Mouse (Mus musculus): ENCODE data around the gene Mif4gd. TPM values are rescaled to one million over a fixed set of nuclear protein-coding genes. Genes with fewer than 3 reads are reported as not detected.

Mif4gd gene
- total and polyA plus RNA-seq, 3 experiments = 51.3 to 94.0 (median 54.7) TPM

GRCm38 (mm10) chr11:115632247-115632646 is 19.5 kb upstream of the Mif4gd start:
- no peak for DNase-seq
- no peak overlapping the region for H3K4me3 ChIP-seq
- no peaks in the 10 kb centered on the region for H3K36me3 ChIP-seq (ENCODE audit: control insufficient read depth, insufficient read depth, low read length)
- no peaks in the 10 kb centered on the region; the same call in 1 of the 2 replicates for H3K79me2 ChIP-seq (replicated peaks; ENCODE audit: control insufficient read depth, insufficient read depth, low read length)
- no peaks in the 10 kb centered on the region for H3K27me3 ChIP-seq (ENCODE audit: control insufficient read depth, insufficient read depth, low read length)
- H3K9ac ChIP-seq (ENCODE audit: low read depth, low read length) = no peak overlapping the region
- TF ChIP-seq POLR2A (IDR thresholded peaks at IDR 0.05; ENCODE audit: insufficient read depth, low read depth, low read length) (no peak), CTCF (IDR thresholded peaks at IDR 0.05) (no peak), EP300 (IDR thresholded peaks at IDR 0.05; ENCODE audit: insufficient read depth, low read depth, low read length) (no peak)
- peaks cover 4% of the 10 kb centered on the region for H3K4me1 ChIP-seq (ENCODE audit: control insufficient read depth, insufficient read depth, low read length)
- H3K27ac ChIP-seq = no peak overlapping the region
- intact Hi-C loops (cut with DNase I) = loop anchor here (5.0 kb wide), 1 partner anchor 190 kb away; the partner anchor contains the start of gene Llgl2
- WGBS = 76% methylated on average over 7 of the region's 7 CpGs

- Histone ChIP-seq H3K36me3 (ENCODE audit: control insufficient read depth, insufficient read depth, low read length) (no peaks in the 10 kb centered on the region), H3K79me2 (replicated peaks; ENCODE audit: control insufficient read depth, insufficient read depth, low read length) (no peaks in the 10 kb centered on the region; the same call in 1 of the 2 replicates), H3K4me3 (no peak overlapping the region), H3K27me3 (ENCODE audit: control insufficient read depth, insufficient read depth, low read length) (no peaks in the 10 kb centered on the region), H3K27ac (no peak overlapping the region), H3K9ac (ENCODE audit: low read depth, low read length) (no peak overlapping the region), H3K4me1 (ENCODE audit: control insufficient read depth, insufficient read depth, low read length) (peaks cover 4% of the 10 kb centered on the region)
- DNase-seq = peak in 1 of 2 experiments; percentile 42
- WGBS = 27% methylated on average over 3 of the region's 3 CpGs
- peak; percentile 86 for TF ChIP-seq CTCF (IDR thresholded peaks at IDR 0.05)
- TF ChIP-seq POLR2A (IDR thresholded peaks at IDR 0.05; ENCODE audit: insufficient read depth, low read depth, low read length) = no peak
- TF ChIP-seq EP300 (IDR thresholded peaks at IDR 0.05; ENCODE audit: insufficient read depth, low read depth, low read length) = no peak
- intact Hi-C loops (cut with DNase I) = loop anchor here (5.0 kb wide), 1 partner anchor 191 kb away; the partner anchor contains the start of gene Llgl2
Observed at GRCm38 (mm10) chr11:115631505-115631890, 18.7 kb upstream of the Mif4gd start.

GRCm38 (mm10) chr11:115630532-115631504 is 18.0 kb upstream of the Mif4gd start:
- Histone ChIP-seq H3K36me3 (ENCODE audit: control insufficient read depth, insufficient read depth, low read length) (no peaks in the 10 kb centered on the region), H3K79me2 (replicated peaks; ENCODE audit: control insufficient read depth, insufficient read depth, low read length) (no peaks in the 10 kb centered on the region; the same call in 1 of the 2 replicates), H3K4me1 (ENCODE audit: control insufficient read depth, insufficient read depth, low read length) (peaks cover 4% of the 10 kb centered on the region), H3K27ac (no peak overlapping the region), H3K4me3 (no peak overlapping the region), H3K9ac (ENCODE audit: low read depth, low read length) (no peak overlapping the region), H3K27me3 (ENCODE audit: control insufficient read depth, insufficient read depth, low read length) (no peaks in the 10 kb centered on the region)
- peak in 1 of 2 experiments; percentile 80 for DNase-seq
- WGBS = 45% methylated on average over 16 of the region's 16 CpGs
- intact Hi-C loops (cut with DNase I) = loop anchor here (5.0 kb wide), 1 partner anchor 191 kb away; the partner anchor contains the start of gene Llgl2
- TF ChIP-seq CTCF (IDR thresholded peaks at IDR 0.05) (no peak), POLR2A (IDR thresholded peaks at IDR 0.05; ENCODE audit: insufficient read depth, low read depth, low read length) (no peak)

GRCm38 (mm10) chr11:115629734-115630531 is 17.2 kb upstream of the Mif4gd start:
- peaks cover 4% of the 10 kb centered on the region for H3K4me1 ChIP-seq (ENCODE audit: control insufficient read depth, insufficient read depth, low read length)
- WGBS = 82% methylated on average over 13 of the region's 13 CpGs
- H3K79me2 ChIP-seq (replicated peaks; ENCODE audit: control insufficient read depth, insufficient read depth, low read length) = no peaks in the 10 kb centered on the region; the same call in 1 of the 2 replicates
- H3K27me3 ChIP-seq (ENCODE audit: control insufficient read depth, insufficient read depth, low read length) = no peaks in the 10 kb centered on the region
- intact Hi-C loops (cut with DNase I) = loop anchor here (5.0 kb wide), 1 partner anchor 192 kb away; the partner anchor contains the start of gene Llgl2
- H3K4me3 ChIP-seq = no peak overlapping the region
- no peak overlapping the region for H3K27ac ChIP-seq
- TF ChIP-seq CTCF (IDR thresholded peaks at IDR 0.05) (no peak), POLR2A (IDR thresholded peaks at IDR 0.05; ENCODE audit: insufficient read depth, low read depth, low read length) (no peak), EP300 (IDR thresholded peaks at IDR 0.05; ENCODE audit: insufficient read depth, low read depth, low read length) (no peak)
- DNase-seq = no peak
- H3K36me3 ChIP-seq (ENCODE audit: control insufficient read depth, insufficient read depth, low read length) = no peaks in the 10 kb centered on the region
- no peak overlapping the region for H3K9ac ChIP-seq (ENCODE audit: low read depth, low read length)

- Histone ChIP-seq H3K79me2 (replicated peaks; ENCODE audit: control insufficient read depth, insufficient read depth, low read length) (no peaks in the 10 kb centered on the region; the same call in 1 of the 2 replicates), H3K4me3 (peak overlapping the region; percentile 84), H3K27ac (peak overlapping the region; percentile 77), H3K9ac (ENCODE audit: low read depth, low read length) (no peak overlapping the region), H3K36me3 (ENCODE audit: control insufficient read depth, insufficient read depth, low read length) (no peaks in the 10 kb centered on the region), H3K27me3 (ENCODE audit: control insufficient read depth, insufficient read depth, low read length) (no peaks in the 10 kb centered on the region), H3K4me1 (ENCODE audit: control insufficient read depth, insufficient read depth, low read length) (peaks cover 1% of the 10 kb centered on the region)
- 48% methylated on average over 13 of the region's 13 CpGs for WGBS
- TF ChIP-seq CTCF (IDR thresholded peaks at IDR 0.05) (no peak), POLR2A (IDR thresholded peaks at IDR 0.05; ENCODE audit: insufficient read depth, low read depth, low read length) (no peak), EP300 (IDR thresholded peaks at IDR 0.05; ENCODE audit: insufficient read depth, low read depth, low read length) (no peak)
- intact Hi-C loops (cut with DNase I) = no loop called here
- DNase-seq = no peak
Observed at GRCm38 (mm10) chr11:115628465-115629101, 15.8 kb upstream of the Mif4gd start.
